Mouse (Mus musculus) MEL (cell line): Measurements from ENCODE around the gene Nfkbie.

Experiments used
- CTCF ChIP-seq, 3 experiments: IDR thresholded peaks in 2 of 3; conservative IDR thresholded peaks in 1 of 3; 2 replicates each; pipeline ENCODE4 v1.5.1; 2011 to 2012; ENCODE audit warnings: low read length in 3 of 3, low read depth in 2 of 3, mild to moderate bottlenecking in 2 of 3, improper control_type of control experiment in 1 of 3, inconsistent platforms in 1 of 3, mixed read lengths in 1 of 3, moderate library complexity in 1 of 3; ENCODE audit not compliant: control insufficient read depth in 1 of 3, insufficient read depth in 1 of 3, poor library complexity in 1 of 3, severe bottlenecking in 1 of 3
- EP300 ChIP-seq, 2 experiments: IDR thresholded peaks; 2 replicates each; pipeline ENCODE4 v1.6.1; 2011; ENCODE audit warnings: improper control_type of control experiment in 2 of 2, low read length in 2 of 2, low read depth in 1 of 2, mild to moderate bottlenecking in 1 of 2
- GABPA ChIP-seq: IDR thresholded peaks from 2 replicates; pipeline ENCODE4 v1.6.1; 2012; ENCODE audit warnings: low read depth, mild to moderate bottlenecking, inconsistent platforms, low read length, improper control_type of control experiment, moderate library complexity
- MAX ChIP-seq: IDR thresholded peaks from 2 replicates; pipeline ENCODE4 v1.6.1; 2011; ENCODE audit warnings: low read length, improper control_type of control experiment
- POLR2A ChIP-seq, 2 experiments: IDR thresholded peaks; 2 replicates each; pipeline ENCODE4 v1.6.1; 2011 to 2012; ENCODE audit warnings: low read length in 2 of 2, mild to moderate bottlenecking in 2 of 2, control low read depth in 1 of 2, improper control_type of control experiment in 1 of 2, low read depth in 1 of 2, moderate library complexity in 1 of 2; ENCODE audit not compliant: control insufficient read depth in 1 of 2, insufficient read depth in 1 of 2, poor library complexity in 1 of 2
- ZC3H11A ChIP-seq: IDR thresholded peaks from 2 replicates; pipeline ENCODE4 v1.6.1; 2012; ENCODE audit warnings: low read depth, mild to moderate bottlenecking, inconsistent platforms, low read length, improper control_type of control experiment
- ZNF384 ChIP-seq: IDR thresholded peaks from 2 replicates; pipeline ENCODE4 v1.6.1; 2012; ENCODE audit warnings: low read depth, mild to moderate bottlenecking, inconsistent platforms, low read length, improper control_type of control experiment

DNA sequence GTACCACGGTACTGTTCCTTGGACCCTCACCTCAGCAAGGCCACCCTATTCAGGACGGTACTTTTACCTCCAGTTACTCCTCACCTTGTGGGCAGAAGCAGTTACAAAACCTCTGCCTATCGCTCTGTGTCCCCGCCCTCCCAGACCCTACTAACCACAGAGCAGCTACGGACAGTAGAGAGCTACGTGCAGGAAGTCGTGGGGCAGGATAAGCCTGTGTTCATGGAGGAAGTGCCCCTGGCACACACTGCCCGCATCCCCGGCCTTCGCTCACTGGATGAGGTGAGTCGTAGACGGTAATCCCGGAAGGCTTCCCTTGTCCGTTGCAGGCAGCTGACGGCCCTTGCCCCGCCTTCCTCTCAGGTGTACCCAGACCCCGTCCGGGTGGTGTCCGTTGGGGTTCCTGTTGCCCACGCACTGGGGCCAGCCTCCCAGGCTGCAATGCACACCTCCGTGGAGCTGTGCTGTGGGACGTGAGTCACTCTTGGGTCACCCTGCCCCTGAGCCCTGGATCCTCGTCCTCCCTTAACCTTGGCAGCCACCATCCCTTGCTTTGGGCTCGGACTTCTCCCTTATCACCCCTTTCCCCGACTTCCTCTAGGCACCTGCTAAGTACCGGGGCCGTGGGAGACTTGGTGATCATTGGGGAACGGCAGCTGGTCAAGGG lies 37.8 kb upstream of the Nfkbie start:
- no peak for TF ChIP-seq CTCF (IDR thresholded peaks at IDR 0.05 in 2 of 3, conservative IDR thresholded peaks at IDR 0.05 in 1 of 3; ENCODE audit: control insufficient read depth in 1 of 3, insufficient read depth in 1 of 3, low read depth in 2 of 3, low read length in 3 of 3, poor library complexity in 1 of 3, severe bottlenecking in 1 of 3)
- no peak for TF ChIP-seq POLR2A (IDR thresholded peaks at IDR 0.05; ENCODE audit: control insufficient read depth in 1 of 2, insufficient read depth in 1 of 2, low read depth in 1 of 2, low read length in 2 of 2, poor library complexity in 1 of 2)
- no peak for TF ChIP-seq GABPA
- TF ChIP-seq EP300 (IDR thresholded peaks at IDR 0.05; ENCODE audit: low read depth in 1 of 2, low read length in 2 of 2), result no peak
- no peak for TF ChIP-seq MAX
- TF ChIP-seq ZC3H11A, result no peak
- TF ChIP-seq ZNF384, result no peak
